Mouse (Mus musculus) bone marrow, adult 2 months (tissue): ENCODE data around the gene Rapgef3.

Experiments
- CTCF ChIP-seq: fragments of 200-500 bp; IDR thresholded peaks from 2 replicates; pipeline ENCODE4 v1.5.1; 2011; ENCODE audit warnings: low read length, control low read depth; ENCODE audit not compliant: control insufficient read depth, insufficient read depth
- POLR2A ChIP-seq: fragments of 200-500 bp; IDR thresholded peaks from 2 replicates; pipeline ENCODE4 v1.6.1; 2011; ENCODE audit warnings: low read depth, mild to moderate bottlenecking, control low read depth, low read length, borderline replicate concordance; ENCODE audit not compliant: control insufficient read depth

DNA sequence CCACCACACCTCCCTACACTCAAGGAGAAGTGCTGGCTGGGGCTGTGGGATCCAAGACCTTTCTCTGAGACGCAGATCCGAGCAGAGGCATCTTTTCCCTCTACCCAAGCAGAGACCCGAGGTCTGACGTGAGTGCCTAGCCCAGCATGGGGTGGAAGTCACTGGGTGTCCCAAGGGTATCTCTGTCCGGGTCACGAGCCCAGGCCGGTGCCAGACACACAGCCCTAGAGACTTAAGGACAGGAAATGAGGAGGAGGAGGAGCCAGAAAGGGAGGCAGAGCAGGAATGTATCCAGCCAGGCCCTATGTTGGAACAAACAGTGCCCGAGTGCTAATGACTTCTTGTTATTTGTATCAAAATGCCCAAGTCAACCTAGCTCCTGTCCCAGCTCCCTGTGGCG lies 5.0 kb downstream of the Rapgef3 start:
- TF ChIP-seq POLR2A (no peak), CTCF (no peak)
